Mouse (Mus musculus): ENCODE measurements around the gene Cdh23.

GRCm38 (mm10) chr10:60395605-60396004, 300.7 kb downstream of the Cdh23 start:
- no peak for TF ChIP-seq CTCF (IDR thresholded peaks at IDR 0.05; ENCODE audit: low read depth)
- TF ChIP-seq EP300 (IDR thresholded peaks at IDR 0.05; ENCODE audit: low read depth): no peak

Data from heart, postnatal 0 days (tissue).